In the genomic region with DNA sequence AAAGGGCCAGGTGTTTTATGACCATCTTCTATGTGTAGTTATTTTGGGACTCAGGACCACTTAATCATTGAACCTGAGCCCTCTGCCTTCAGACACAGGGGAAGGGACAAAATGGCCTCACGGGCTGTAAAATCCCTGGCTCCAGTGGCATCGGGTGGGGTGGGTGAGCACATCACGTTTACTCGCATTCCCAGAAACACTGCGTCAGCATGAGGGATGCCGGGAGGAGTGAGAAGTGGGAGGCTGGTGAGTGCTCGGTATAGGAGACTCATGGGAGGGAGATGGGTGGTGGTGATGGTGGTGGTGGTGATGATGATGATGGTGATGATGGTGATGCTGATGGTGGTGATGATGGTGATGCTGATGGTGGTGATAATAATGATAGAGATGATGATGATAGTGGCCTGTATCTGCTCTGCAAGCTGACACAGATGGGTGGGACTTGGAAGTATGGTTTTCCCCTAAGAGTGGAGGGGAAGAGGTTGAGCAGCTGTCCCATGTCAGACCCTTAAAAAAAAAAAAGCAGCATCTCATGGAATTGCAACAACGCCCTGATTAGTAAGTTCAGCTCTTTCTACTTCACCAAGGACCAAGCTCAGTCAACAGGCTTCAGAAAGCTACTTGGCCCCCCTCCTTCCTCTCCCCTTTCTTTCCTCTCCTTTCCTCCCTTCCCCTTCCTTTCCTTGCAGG, we compare ENCODE assay signal across 14 mouse cellular contexts. TPM values are rescaled to one million over a fixed set of nuclear protein-coding genes. Genes with fewer than 3 reads are reported as not detected.
A peak's percentile ranks its signal among the peaks of the same experiment; 100 is the strongest.
DNase-seq lines count a peak whose midpoint lies in the region; ATAC-seq lines count a peak whose summit lies in the region.
"Had no signal": no experiment of that assay in that cellular context is flagged by ENCODE, and none has a peak within 500 bp of the region (broad histone marks: within the 10 kb centered on the region; RNA-seq: fewer than 3 reads in every experiment).

No protein-coding gene starts in this region.

- peaks cover 14% of the 10 kb centered on the region for H3K4me1 ChIP-seq in lung, embryonic 15.5 days
- H3K4me1 ChIP-seq in stomach, embryonic 16.5 days (ENCODE audit: control insufficient read depth, insufficient read depth, low read length), result 0 out of 2 replicates have a peak, but pooled peaks cover 3% of the 10 kb centered on the region

- 83% methylated on average over 8 of the region's 8 CpGs for WGBS in lung, embryonic 15.5 days
- 77% methylated on average over 8 of the region's 8 CpGs for WGBS in stomach, embryonic 16.5 days

- no peak overlapping the region for H3K4me3 ChIP-seq in lung, embryonic 15.5 days
- H3K4me3 ChIP-seq in stomach, embryonic 16.5 days (replicated peaks; ENCODE audit: low read length), result no peak overlapping the region
- H3K4me3 ChIP-seq: embryonic facial prominence, embryonic 13.5 days; hindbrain, embryonic 13.5 days had no signal

- H3K9ac ChIP-seq in lung, embryonic 15.5 days, result no peak overlapping the region
- H3K9ac ChIP-seq in stomach, embryonic 16.5 days (ENCODE audit: low read length), result no peak overlapping the region
- H3K9ac ChIP-seq: embryonic facial prominence, embryonic 13.5 days; hindbrain, embryonic 13.5 days had no signal

- H3K27me3 ChIP-seq in lung, embryonic 15.5 days, result peaks cover 7% of the 10 kb centered on the region
- peaks cover 3% of the 10 kb centered on the region; the same call in 1 of the 2 replicates for H3K27me3 ChIP-seq in stomach, embryonic 16.5 days (ENCODE audit: control insufficient read depth, insufficient read depth, low read length)

- no peak overlapping the region for H3K4me2 ChIP-seq in lung, embryonic 15.5 days
- H3K4me2 ChIP-seq in stomach, embryonic 16.5 days (ENCODE audit: low read depth, low read length), result no peak overlapping the region
- H3K4me2 ChIP-seq: embryonic facial prominence, embryonic 13.5 days; hindbrain, embryonic 13.5 days; liver, embryonic 11.5 days had no signal

- no peaks in the 10 kb centered on the region for H3K36me3 ChIP-seq in lung, embryonic 15.5 days
- no peaks in the 10 kb centered on the region for H3K36me3 ChIP-seq in stomach, embryonic 16.5 days (ENCODE audit: control insufficient read depth, insufficient read depth, low read length)
- H3K36me3 ChIP-seq: embryonic facial prominence, embryonic 13.5 days; hindbrain, embryonic 13.5 days had no signal

- ATAC-seq in lung, embryonic 15.5 days (ENCODE audit: borderline replicate concordance, extremely low read depth, low FRiP score, low TSS enrichment), result no peak; the same call in 1 of the 2 replicates
- peak; percentile 26; the same call in 1 of the 2 replicates for ATAC-seq in stomach, embryonic 16.5 days (ENCODE audit: insufficient read depth, low FRiP score)

- no peaks in the 10 kb centered on the region for H3K9me3 ChIP-seq in lung, embryonic 15.5 days
- no peaks in the 10 kb centered on the region for H3K9me3 ChIP-seq in stomach, embryonic 16.5 days (replicated peaks; ENCODE audit: control insufficient read depth, low read length)
- H3K9me3 ChIP-seq: embryonic facial prominence, embryonic 13.5 days; hindbrain, embryonic 13.5 days had no signal

- no peak for DNase-seq in lung, postnatal 14 days
- peak; percentile 31 for DNase-seq in gastrocnemius, postnatal 25 days
- DNase-seq in heart, postnatal 14 days, result peak; percentile 26 to 32
- DNase-seq in left cerebral cortex, adult 18-20 months (ENCODE audit: low spot score in 2 of 2), result no peak
- DNase-seq in ovary, postnatal 10 days (ENCODE audit: low spot score), result no peak
- DNase-seq: cerebellum, adult 11 months; kidney, adult 18-20 months; thymus, adult 18-20 months had no signal

- 0 out of 2 replicates have a peak overlapping the region, but pooled peaks have one; percentile 44 for H3K27ac ChIP-seq in lung, embryonic 15.5 days
- peak overlapping the region; percentile 55; the same call in 1 of the 2 replicates for H3K27ac ChIP-seq in stomach, embryonic 16.5 days (ENCODE audit: low read length)
- H3K27ac ChIP-seq: embryonic facial prominence, embryonic 13.5 days; hindbrain, embryonic 13.5 days had no signal

- intact Hi-C loops in heart, postnatal 14 days (cut with DNase I), result no loop called here

RNA-seq across cellular contexts. Expression of gene Adgrd1, which starts 29.9 kb away (rescaled TPM):
- 0.86 and 1.3 TPM in 2 replicates for polyA plus RNA-seq in lung, embryonic 15.5 days (2015; fragmentation: Nextera tagmentation; extraction: Ambion mirVana)
- 1 to 10 TPM; 4.9 to 6.6 TPM for total RNA-seq in gastrocnemius, postnatal 25 days (2021)
- total RNA-seq in heart, postnatal 14 days (2021), result 1 to 10 TPM; 6.7 to 7.3 TPM
- polyA plus RNA-seq in stomach, embryonic 16.5 days (2015; fragmentation: Nextera tagmentation; extraction: Ambion mirVana), result 4.9 and 5.8 TPM in 2 replicates
- total RNA-seq in left cerebral cortex, adult 18-20 months (2021), result 1 to 10 TPM; 2.8 TPM
- polyA plus RNA-seq: forebrain, embryonic 11.5 days; liver, embryonic 11.5 days had no signal

RNA-seq across cellular contexts. Expression of gene Ran, which starts 46.8 kb away (rescaled TPM):
- polyA plus RNA-seq in lung, embryonic 15.5 days (2015; fragmentation: Nextera tagmentation; extraction: Ambion mirVana), result 634 and 683 TPM in 2 replicates
- 10 to 100 TPM; 64.7 to 81.1 TPM for total RNA-seq in gastrocnemius, postnatal 25 days (2021)
- total RNA-seq in heart, postnatal 14 days (2021), result 100 to 1,000 TPM in 1 of 2 experiments, 10 to 100 TPM in 1; 85.2 to 106 TPM
- 421 and 484 TPM in 2 replicates for polyA plus RNA-seq in stomach, embryonic 16.5 days (2015; fragmentation: Nextera tagmentation; extraction: Ambion mirVana)
- 100 to 1,000 TPM; 164 to 178 TPM for total RNA-seq in left cerebral cortex, adult 18-20 months (2021)

RNA-seq across cellular contexts. Expression of gene Stx2, which starts 58.3 kb away (rescaled TPM):
- polyA plus RNA-seq in lung, embryonic 15.5 days (2015; fragmentation: Nextera tagmentation; extraction: Ambion mirVana), result 24.9 and 28.3 TPM in 2 replicates
- 1 to 10 TPM; 7.8 to 8.8 TPM for total RNA-seq in gastrocnemius, postnatal 25 days (2021)
- total RNA-seq in heart, postnatal 14 days (2021), result 10 to 100 TPM; 16.0 to 18.8 TPM
- polyA plus RNA-seq in stomach, embryonic 16.5 days (2015; fragmentation: Nextera tagmentation; extraction: Ambion mirVana), result 27.8 and 30.6 TPM in 2 replicates
- 10 to 100 TPM; 16.8 to 22.6 TPM for total RNA-seq in left cerebral cortex, adult 18-20 months (2021)

Comparison
In these comparisons a context has a peak if more than half of its experiments do, and no peak if none do; other contexts are left out.
1. DNase-seq: peak in gastrocnemius, postnatal 25 days (single experiment) and heart, postnatal 14 days (2 of 2); none in lung, postnatal 14 days (single experiment), left cerebral cortex, adult 18-20 months (0 of 2) and ovary, postnatal 10 days (single experiment).